Mouse (Mus musculus): ENCODE measurements at regions not wholly inside any gene's neighbourhood (a gene's known extent, or its start where the extent isn't known, plus 50 kb on each side); places are given as distances from the start of the nearest gene placed in this dataset.

GRCm38 (mm10) chr19:14181661-14182415 is 268.5 kb downstream of the Olfr1505 start:
- TF ChIP-seq CTCF (IDR thresholded peaks at IDR 0.05; ENCODE audit: borderline replicate concordance, insufficient read depth, low read depth, low read length): no peak
- no peak for TF ChIP-seq POLR2A (IDR thresholded peaks at IDR 0.05; ENCODE audit: borderline replicate concordance, insufficient read depth, low read length)
